Mouse (Mus musculus): ENCODE data around the gene Drp2. TPM values are rescaled to one million over a fixed set of nuclear protein-coding genes. Genes with fewer than 3 reads are reported as not detected.

Gene Drp2
- total RNA-seq, 2 experiments from 2014 or later = 41.8 to 45.1 TPM

DNA sequence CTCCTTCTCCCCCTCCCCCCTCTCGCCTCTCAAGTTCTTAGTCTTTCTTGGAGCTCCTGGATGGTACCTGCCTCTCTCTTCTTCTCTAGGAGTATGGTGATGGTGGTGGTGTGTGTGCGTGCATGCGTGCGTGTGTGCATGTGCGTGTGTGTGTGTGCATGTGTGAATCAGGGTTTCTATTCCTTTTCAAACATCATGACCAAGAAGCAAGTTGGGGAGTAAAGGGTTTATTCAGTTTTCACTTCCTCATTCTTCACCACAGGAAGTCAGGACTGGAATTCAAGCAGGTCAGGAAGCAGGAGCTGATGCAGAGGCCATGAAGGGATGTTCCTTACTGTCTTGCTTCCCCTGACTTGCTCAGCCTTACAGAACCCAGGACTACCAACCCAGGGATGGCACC lies 19.9 kb downstream of the Drp2 start:
- no peak for TF ChIP-seq CTCF (conservative IDR thresholded peaks at IDR 0.05)
- no peak overlapping the region for H3K27ac ChIP-seq
- DNase-seq (ENCODE audit: low spot score in 2 of 2) = no peak

DNA sequence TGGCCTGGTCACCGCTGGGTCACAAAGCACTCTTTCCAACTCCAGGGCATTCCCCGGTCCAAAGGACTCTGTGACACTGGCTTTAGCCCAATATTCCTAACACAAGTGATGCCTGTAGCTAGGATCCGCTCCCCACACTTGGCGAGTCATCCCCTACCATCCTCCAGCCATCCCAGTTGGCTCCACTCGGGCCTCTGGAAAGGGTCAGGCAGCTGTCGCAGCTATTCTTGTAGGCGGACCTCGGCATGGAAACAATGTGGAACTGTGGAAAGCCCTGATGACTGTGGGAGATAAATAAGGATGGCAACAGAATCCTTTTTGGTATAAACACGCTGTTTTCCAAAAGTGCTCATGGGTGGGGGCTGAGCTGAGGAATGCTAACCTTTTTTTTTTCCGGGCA lies 21.4 kb downstream of the Drp2 start:
- Histone ChIP-seq H3K4me3 (no peak overlapping the region), H3K27ac (peak overlapping the region; percentile 51; the same call in 1 of the 2 replicates)
- TF ChIP-seq CTCF (conservative IDR thresholded peaks at IDR 0.05) = no peak
- DNase-seq (ENCODE audit: low spot score in 2 of 2) = peak; percentile 15 to 18

More for the DNA sequence above, 19.9 kb downstream of the Drp2 start:
- no peak overlapping the region for H3K4me3 ChIP-seq

DNA sequence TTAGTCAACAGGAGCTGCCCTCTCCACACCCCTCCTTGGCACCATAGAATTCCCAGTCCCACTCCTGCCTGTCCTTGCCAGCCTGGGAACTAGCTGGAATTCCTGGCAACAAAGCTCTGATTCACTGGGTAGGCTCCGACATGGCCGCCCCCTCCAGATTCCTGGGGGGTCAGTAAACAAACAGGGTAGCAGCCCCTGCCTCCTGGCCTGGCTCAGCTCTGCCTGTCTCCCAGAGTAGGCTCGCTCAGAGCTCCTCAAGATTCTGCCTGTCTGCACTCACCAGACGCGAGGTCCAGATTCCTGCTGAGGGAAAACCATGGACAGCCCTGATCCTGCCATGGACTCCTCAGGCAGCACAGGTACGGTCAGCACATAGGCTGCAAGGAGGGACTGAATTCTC lies 22.5 kb downstream of the Drp2 start:
- TF ChIP-seq CTCF (conservative IDR thresholded peaks at IDR 0.05) = no peak
- no peak for DNase-seq (ENCODE audit: low spot score in 2 of 2)
- Histone ChIP-seq H3K4me3 (no peak overlapping the region), H3K27ac (0 out of 2 replicates have a peak overlapping the region, but pooled peaks have one; percentile 18)

DNA sequence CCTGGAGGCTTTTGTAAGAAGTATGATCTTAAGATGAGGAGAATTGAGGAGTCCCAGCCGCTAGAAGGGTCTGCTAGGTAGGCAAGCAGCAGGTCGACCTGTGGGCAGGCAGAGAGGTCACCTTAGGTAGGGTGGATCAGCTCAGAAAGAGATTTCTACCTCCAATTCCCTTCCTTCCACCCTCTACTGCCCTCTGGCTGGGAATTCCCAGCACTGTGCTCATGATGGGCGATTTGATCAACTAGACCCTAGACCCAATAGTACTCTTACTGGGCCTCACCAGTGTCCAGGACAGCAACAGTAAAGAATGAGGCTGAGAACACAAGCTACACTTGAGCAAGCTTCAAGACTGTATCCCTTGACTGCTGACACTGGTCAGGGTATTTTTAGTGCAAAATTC lies 23.0 kb downstream of the Drp2 start:
- peak; percentile 64 for TF ChIP-seq CTCF (conservative IDR thresholded peaks at IDR 0.05)
- no peak overlapping the region for H3K4me3 ChIP-seq
- no peak overlapping the region for H3K27ac ChIP-seq
- no peak for DNase-seq (ENCODE audit: low spot score in 2 of 2)

DNA sequence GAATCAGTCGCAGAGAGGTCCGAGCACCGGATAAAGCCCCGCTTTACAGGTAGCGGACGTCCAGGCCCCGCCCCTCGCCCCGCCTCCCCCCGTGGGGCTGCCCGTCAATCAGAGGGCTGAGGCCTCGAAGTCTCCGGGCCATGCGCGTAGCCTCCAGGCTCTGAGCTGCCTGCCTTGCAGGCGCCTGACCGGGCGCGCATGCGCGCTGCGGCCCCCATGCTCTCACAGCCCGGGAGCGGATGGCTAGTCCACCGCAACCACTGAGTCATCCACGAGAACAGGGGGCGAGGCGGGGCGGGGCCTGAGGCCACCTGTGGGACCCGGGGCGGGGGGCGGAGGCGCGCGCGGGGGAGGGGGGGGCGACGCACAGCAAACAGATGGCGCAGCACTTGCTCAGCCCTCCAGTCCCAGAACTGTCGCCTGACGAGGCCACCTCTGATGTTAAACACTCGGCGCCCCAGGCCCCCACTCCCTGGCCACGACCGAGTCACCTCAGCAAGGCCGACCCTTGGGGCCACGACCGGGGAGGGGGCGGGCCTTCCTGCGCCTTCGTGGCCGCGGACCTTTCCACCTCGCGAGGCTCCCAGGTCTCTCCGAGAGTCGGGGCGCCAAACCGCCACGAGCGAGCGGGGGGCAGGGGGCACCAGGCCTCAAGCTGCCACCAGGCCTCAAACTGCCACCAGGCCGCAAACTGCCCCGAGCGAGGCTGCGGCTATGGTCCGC lies 70.8 kb downstream of the Drp2 start:
- Histone ChIP-seq H3K27ac (no peak overlapping the region), H3K4me3 (no peak overlapping the region)
- no peak for TF ChIP-seq CTCF (conservative IDR thresholded peaks at IDR 0.05)
- DNase-seq (ENCODE audit: low spot score in 2 of 2) = no peak

DNA sequence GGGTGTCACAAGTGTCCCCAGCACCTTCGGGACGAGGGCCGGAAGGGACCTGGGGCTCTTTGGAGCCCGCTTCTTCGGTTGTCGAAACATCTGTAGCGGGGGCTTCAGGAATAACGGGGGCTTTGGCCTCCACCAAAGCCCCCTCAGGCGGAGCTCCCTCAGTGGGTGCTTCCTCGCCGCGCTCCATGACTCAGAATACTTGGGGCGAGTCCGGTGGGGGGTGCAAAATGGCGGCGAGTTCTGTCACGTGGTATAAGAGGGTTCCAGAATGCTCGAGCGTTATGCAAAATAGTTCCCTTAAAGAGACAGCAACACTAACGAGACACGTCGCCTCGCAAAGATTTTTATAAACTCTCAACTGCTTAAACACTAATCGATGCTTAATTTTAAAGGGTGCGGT lies 71.9 kb downstream of the Drp2 start, which contains the start of gene Taf7l:
TSS of gene Taf7l (minus strand) at position 201 of the 400 bp plus-strand sequence.
- Histone ChIP-seq H3K4me3 (no peak within 1 kb of the TSS), H3K27ac (no peak within 1 kb of the TSS)
- no peak for TF ChIP-seq CTCF (conservative IDR thresholded peaks at IDR 0.05)
- DNase-seq (ENCODE audit: low spot score in 2 of 2) = no peak

DNA sequence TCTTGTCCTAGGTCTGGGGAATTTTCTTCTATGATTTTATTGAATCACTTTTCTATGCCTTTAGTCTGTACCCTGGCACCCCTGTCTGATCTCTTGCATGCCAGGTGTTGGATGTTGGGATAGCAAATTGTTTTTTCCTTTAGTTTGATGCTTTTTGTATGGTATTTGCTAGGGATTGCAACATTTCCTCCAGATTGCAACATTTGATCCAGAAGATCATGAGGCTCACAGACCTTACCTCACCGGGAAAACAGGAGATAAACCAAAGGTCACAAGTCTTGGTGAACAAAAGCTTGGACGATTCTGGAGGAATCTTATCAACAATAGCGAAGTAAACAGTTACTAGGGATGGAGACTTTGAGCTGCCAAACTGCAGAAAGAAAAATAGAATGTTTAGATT lies 77.4 kb downstream of the Drp2 start:
- no peak for TF ChIP-seq CTCF (conservative IDR thresholded peaks at IDR 0.05)
- Histone ChIP-seq H3K4me3 (no peak overlapping the region), H3K27ac (no peak overlapping the region)
- DNase-seq (ENCODE audit: low spot score in 2 of 2) = no peak

DNA sequence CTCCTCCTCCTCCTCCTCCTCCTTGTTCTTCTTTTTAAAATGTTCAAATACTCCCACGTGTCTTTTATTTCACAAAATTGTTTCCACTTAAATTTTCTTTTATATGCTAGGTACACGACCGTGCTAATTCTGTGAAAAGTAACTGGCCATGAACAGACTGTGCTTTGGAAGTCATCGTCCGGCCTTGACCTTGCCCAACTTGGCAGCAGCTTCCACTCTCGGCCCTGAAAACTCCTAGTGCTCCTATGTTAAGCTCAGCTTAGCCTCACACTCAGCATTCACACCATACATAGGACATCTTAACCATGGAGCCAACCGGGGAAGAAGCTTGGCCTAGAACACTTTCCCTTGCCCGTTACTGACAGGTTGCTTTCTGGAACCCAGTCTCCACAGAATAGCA lies 96.3 kb downstream of the Drp2 start:
- Histone ChIP-seq H3K4me3 (no peak overlapping the region), H3K27ac (no peak overlapping the region)
- TF ChIP-seq CTCF (conservative IDR thresholded peaks at IDR 0.05) = no peak
- DNase-seq (ENCODE audit: low spot score in 2 of 2) = no peak

Other genes with a start within 250 kb of the Drp2 start
- gene Xkrx, start 242.5 kb upstream of the Drp2 start, total RNA-seq (2021) = 1 to 10 TPM in 1 of 2 experiments, under 1 TPM in 1; 0.54 to 1.1 TPM
- not detected for gene Arl13a, start 217.1 kb upstream of the Drp2 start, total RNA-seq (2021)
- under 1 TPM in 1 of 2 experiments, not detected in 1; 0.56 TPM for gene Nox1, start 182.6 kb upstream of the Drp2 start, total RNA-seq (2021)
- 1 to 10 TPM; 8.0 to 8.3 TPM for gene Trmt2b, start 127.6 kb upstream of the Drp2 start, total RNA-seq (2021)
- gene Tmem35a, start 109.3 kb upstream of the Drp2 start, total RNA-seq (2021) = 10 to 100 TPM; 47.1 to 53.0 TPM
- under 1 TPM; 0.23 to 0.42 TPM for gene Cenpi, start 96.5 kb upstream of the Drp2 start, total RNA-seq (2021)
- gene Taf7l, start 71.9 kb downstream of the Drp2 start, total RNA-seq (2021) = not detected
- gene Timm8a1, start 137.3 kb downstream of the Drp2 start, total RNA-seq (2021) = 10 to 100 TPM; 15.7 to 18.3 TPM
- gene Btk, start 179.0 kb downstream of the Drp2 start, total RNA-seq (2021) = 1 to 10 TPM in 1 of 2 experiments, under 1 TPM in 1; 0.66 to 1.2 TPM
- 100 to 1,000 TPM; 122 to 137 TPM for gene Rpl36a, start 181.1 kb downstream of the Drp2 start, total RNA-seq (2021)
- 10 to 100 TPM in 1 of 2 experiments, 1 to 10 TPM in 1; 7.3 to 10.5 TPM for gene Gla, start 196.6 kb downstream of the Drp2 start, total RNA-seq (2021)
- 100 to 1,000 TPM; 152 to 157 TPM for gene Hnrnph2, start 196.6 kb downstream of the Drp2 start, total RNA-seq (2021)

Data from layer of hippocampus, adult 2 months (tissue).